Mouse (Mus musculus) adrenal gland, postnatal 36 days (tissue): ENCODE data around the gene Tango2. TPM values are rescaled to one million over a fixed set of nuclear protein-coding genes. Genes with fewer than 3 reads are reported as not detected.
"Not testable (repeated sequence)": the region's sequence is repeated elsewhere in the genome, so short reads cannot be mapped to it uniquely, and the experiment has no call there.

Experiments
- DNase-seq, 2 experiments: peaks; one replicate each; pipeline ENCODE4 v3.0.0; 2021; ENCODE audit warnings: mixed read lengths in 1 of 2
- total RNA-seq, 2 experiments: library from RNA; stranded (reverse); gene quantifications; 2 replicates each; pipeline ENCODE4 v1.2.3; 2021

The Tango2 gene
- total RNA-seq, 2 experiments from 2014 or later = 31.9 to 43.7 TPM

DNA sequence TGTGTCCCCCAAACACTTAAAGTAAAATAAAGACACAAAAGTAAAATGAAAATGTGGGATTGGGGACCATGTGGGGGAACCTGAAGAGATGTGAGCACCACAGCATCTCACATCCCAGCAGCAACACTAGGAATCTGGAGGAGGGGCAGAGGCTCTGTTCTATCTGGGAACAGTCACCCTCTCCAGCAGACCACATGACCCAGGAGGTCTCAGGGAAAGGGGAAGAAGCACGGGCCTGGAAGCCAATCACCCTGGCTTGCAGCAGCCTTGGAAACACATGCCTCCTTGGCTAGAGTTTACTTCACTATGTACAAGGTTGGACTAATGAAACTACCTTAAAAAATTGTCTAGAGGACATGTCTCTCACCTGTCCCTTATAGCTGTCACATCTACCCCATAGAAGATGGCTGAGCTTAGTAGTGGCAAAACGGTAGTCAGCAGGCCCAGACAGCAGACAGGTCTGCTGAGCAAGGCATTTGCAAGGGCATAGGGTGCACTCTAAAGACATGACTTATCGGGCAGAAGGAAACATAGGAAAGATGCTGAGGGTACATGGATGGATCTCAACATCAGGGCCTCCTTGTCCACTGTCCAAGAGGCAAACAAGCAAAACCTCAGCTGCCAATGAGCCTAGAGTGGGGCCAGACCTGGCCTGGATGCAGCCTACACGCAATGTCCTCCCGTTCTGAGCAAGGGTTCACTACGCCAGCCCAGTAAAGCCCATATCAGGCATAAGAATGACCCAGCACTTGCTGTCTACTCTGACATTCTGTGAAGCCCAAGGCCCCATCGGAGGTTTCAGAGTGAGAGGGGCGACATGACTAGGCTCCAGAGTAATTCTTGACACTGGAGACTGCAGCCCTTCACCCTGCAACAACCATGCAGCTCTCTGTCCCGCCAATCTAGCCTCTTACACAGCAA, 5.0 kb downstream of the Tango2 start:
- DNase-seq = peak in 1 of 2 experiments; percentile 35

DNA sequence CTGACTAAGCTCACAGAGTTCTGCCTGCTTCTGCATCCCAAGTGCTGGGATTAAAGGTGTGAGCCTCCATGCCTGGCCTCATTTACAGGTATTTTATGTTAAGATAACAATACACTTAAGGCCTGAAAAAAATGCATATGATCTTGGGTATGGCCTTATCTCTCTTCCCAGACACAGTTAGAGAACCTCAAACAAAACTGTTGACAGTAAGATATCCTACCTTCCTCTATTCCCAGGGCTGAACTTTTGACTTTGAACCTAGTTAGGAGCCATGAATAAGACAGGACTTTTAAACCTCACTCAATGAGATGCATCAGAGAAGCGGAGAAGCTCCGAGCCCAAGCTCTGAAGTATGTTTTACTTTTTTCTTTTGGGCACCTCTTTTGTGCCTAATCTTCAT, 5.8 kb downstream of the Tango2 start:
- no peak for DNase-seq

DNA sequence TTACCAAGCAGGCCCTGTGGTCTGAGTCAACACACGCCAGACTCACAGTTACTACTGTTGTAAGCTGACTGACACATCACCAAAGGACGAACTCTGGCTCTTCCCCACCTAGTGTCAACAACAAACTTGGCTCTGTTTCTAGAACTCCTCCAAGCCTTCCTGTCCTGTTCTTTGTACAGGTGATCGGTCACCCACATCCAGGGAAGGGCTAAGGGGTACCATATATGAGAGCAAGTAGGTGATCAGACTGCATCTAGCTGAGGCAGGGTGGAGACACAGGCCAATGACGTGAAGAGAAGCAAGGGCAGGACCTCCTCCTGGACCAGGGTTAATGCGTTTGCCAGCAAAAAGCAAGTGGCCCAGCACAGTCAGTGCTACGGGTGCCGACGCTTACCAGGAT, 6.3 kb downstream of the Tango2 start:
- DNase-seq = no peak

DNA sequence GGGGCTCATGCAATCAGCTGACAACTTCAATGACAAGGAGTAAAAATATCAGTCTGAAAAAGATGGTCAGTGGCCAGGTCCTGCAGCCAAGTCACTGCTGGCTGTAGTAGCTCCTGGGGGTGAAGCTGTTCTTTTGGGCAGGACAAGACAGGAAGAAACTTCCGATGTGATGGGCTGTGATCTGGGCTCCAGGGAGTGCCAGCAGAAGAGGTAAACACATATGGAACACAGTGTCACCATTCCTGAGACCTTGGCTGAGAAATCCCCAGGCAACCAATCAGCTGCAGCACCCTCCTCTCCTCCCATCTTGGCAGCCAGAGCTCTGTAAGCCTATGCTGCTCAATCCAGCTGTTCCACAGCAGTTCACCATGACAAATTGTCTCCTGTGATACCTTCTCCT, 8.0 kb downstream of the Tango2 start:
- peak; percentile 42 to 52 for DNase-seq

DNA sequence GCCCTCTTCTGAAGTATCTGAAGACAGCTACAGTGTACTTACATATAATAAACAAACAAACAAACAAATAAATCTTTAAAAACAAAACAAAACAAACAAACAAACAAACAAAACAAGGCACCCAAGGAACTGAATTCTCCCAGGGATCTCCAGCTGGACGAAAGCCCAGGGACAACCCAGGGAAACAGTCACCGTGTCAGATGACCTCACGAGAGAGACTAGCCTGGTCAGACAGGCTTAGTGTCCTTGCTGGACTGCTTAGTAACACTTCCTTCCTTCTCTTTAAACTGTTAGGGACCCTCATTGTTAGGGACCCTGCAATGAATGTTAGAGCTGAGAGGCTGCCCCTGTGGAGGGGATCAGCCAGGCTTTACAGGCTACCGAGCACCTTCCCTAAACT, 10.6 kb downstream of the Tango2 start:
- peak; percentile 71 to 73 for DNase-seq

DNA sequence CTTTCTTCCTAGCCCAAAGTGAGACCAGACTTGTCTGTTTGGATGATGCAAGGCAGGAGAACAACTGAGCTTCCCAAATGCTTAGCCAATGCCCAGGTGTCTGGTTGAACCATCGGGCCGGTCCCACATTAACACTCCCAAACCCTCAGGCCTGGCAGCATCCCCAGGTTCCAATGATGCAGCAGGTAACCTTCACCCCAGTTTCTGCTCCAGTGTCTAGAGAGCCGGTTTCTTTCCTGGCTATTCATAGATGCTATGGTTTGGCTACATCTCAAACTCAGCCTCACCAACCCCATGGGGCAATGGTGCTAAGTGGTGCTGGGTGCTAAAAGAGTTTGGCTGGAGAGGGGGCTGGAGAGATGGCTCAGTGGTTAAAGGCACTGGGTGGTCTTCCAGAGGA, 11.9 kb downstream of the Tango2 start:
- DNase-seq = no peak

DNA sequence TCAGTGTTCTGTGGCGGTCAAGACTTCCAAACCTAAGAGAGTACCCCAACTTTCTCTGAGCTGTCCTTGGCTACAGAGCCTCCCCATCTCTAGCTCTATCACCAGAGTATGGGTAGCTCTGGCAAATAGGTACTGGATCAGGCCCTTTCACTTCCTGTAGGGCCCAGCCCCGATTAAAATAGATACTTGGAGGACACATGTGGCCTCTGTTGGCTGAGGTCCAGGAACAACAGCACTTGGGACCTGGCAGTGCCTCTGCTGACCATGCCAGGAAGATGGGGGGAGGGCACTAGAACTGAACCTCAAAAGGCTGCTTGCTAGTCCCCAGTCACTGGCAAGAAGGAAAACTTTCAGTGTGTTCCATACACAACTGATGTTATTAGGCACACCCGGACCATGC, 13.9 kb downstream of the Tango2 start:
- DNase-seq = peak; percentile 68 to 73

DNA sequence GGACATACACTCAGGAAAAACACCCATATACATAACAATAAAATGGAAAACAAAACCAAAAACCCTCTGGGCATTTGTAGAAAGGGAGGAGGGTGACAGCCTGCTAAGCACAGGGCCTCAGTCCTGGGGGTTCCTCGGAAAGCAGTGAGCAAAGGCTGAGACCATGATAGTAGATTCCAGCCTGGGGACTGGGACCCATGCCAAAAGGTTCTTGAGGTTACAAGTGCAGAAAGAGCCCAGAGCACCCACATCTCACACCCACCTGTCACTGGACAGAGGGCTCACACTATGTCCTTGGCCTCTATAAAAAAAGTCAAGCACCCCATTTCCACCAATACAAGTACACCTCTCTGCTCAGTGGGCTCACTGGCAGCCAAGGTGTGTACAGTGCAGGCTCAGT, 19.4 kb downstream of the Tango2 start:
- DNase-seq = no peak

DNA sequence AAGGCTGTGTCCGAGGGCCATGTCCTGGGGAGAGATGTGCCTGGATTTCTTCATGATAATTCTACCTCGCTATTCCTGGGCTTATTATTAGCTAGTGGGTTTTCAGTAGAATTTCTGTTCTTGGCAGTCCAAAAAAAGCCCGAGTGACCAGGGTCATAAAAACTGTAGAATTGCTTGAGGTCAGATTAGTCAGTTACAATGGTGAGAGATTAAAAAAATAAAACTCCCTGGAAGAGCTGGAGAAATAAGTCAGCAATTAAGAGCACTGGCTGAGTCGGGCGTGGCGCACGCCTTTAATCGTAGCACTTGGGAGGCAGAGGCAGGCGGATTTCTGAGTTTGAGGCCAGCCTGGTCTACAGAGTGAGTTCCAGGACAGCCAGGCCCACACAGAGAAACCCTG, 20.0 kb downstream of the Tango2 start:
- no peak for DNase-seq

DNA sequence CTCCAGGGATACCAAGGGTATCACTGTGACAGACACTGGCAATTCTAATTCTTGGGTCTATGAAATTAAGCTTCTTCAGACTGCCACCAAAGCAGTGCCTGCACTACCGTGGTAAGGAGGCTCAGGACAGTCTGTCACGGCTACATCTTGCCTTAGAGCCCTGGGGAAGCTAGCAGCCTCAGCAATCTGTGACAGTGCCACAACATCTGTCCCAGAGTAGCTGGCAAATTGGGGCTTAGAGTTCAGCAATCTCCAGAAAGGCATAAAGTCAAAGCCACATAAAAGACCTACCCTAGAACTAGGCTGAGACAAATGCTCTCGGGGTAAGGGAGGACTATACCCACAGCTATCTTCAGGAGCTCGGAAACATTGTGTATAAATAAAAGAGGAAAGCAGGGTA, 22.2 kb downstream of the Tango2 start:
- DNase-seq = no peak

DNA sequence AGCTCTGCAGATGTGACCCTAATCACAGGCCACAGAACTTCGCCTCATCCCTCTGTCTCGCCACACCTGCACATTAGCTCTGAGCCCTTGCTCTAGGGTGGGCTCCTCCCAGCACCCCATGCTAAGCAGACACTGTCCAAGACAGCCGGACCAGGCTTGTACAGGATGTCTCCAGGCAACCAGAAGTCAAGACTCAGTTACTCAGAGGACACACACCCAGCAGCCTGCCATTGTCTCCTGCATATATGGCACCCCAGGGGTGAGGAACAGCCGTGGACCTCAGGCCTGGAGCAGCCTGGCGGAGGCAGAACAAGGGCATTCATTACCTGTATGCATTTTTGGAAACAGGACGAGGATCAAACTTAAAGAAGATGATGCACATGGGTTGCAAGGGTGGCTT, 23.9 kb downstream of the Tango2 start:
- no peak for DNase-seq

DNA sequence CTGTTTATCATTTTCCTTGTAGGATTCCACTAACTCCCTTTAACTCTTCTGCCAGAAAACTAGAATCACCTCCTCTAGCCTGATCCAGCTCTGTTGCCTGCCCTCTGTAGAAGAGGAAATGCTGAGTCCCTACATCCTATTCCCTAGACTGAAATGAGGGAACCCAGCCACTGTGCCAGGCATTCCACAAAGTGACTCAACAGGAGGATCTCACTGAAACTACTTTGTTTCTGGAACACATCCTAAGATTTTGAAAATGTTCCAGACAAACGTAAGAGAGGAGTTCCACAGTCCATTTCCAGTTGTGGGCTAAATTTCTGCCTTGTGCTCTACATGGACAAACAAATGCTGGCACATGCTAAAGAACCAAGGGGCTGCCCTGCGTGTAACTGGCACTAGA, 24.4 kb downstream of the Tango2 start:
- DNase-seq = no peak

DNA sequence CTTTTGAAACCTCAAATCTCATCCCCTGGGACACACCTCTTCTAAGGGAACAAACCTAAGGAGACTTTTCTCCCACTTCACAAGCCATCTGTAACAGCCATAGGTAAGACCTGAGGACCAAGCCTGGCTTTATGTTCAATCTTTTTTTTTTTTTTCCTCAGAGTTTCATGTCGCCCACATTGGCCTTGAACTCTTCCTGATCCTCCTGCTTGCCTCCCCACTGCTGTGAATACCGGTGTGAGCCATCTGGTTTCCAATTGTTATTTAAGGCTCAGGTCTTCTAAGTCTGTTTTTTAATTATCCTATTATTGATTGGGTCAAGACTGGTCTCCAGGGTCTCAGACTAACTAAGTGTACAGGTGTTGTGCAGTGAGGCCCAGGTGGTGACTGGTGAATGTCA, 26.5 kb downstream of the Tango2 start:
- no peak for DNase-seq

DNA sequence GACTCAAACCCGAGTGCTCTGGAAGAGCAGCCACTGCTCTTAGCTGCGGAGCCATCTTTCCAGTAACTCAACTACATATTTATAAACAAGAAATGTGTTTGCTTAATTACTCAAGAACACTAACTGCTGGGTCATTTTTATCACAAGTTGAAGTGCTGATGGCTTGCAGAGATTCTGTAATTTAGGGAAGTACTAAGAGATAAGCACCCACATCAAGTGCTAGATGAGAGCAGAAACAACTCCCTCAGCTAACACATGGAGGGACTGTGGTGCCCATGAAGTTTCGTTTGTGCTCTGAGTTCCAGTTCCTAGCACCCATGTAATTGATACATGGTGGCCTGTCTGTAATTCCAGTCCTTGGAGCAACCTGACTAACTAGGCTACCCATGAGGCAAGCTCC, 28.9 kb downstream of the Tango2 start:
- DNase-seq = no peak

DNA sequence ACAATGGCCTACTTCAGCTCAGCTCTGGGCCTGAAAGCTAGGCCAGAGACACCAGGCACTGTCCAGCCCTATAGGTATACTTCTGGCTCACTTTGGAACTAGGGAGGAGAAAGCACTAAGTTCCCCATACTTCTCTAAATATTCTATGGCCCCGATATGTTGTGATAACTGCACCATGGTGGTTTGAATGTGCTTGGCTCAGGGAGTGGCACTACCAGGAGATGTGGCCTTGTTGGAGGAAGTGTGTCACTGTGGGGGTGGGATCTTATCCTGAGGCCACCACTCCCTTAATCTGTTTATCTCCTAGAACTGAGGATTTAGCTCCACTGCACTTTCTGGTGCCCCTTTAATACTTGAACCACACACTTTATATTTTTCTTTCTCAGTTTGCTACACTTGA, 39.7 kb downstream of the Tango2 start:
- DNase-seq = no peak

DNA sequence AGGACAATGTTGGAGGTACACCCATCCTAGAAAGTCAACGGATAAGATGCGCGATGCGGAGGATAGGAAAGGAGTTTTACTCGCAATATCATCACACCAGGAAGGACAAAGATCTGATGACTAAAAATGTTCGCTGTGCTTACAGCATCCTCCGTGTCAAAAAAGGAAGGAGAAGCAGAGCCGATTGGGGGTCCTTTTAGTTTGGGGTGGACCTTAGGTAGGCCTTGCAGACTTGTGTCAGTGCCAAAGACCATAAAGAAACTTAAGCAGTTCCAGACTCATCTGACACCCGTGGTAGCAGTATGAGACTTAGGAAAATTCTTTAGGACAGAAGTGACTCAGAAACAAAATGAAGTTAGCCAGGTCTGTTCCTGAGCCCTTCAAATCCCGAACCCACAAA, 58.3 kb downstream of the Tango2 start:
- not testable (repeated sequence) for DNase-seq

DNA sequence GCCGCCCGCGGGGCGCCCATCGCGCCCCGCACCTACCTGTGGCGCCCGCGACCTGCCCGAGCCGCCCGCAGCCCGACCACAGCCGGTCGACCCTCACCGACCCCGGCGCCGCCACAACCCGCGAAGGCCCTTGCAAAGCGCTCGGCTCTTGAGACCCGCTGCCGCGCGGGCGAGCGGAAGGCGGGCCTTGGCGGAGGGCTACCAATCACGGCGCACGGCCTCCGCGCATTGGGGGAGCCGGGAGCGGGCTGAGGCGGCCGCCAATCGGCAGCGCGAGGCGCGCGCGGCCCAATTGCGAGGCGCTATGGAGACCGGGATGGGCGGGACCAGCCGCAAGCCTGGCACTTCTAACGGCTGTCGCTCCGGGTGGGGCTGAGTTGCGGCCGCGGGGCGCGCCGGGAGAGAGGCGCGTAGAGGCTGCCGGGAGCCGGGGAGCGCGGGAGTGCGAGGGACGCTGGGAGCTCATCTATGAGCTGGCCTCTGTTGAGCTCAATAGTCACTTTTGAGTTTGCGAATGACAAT, 58.8 kb downstream of the Tango2 start, which contains the start of gene Dgcr8:
TSS of gene Dgcr8 (minus strand) at position 180 of the 522 bp plus-strand sequence.
- DNase-seq = peak; percentile 99

DNA sequence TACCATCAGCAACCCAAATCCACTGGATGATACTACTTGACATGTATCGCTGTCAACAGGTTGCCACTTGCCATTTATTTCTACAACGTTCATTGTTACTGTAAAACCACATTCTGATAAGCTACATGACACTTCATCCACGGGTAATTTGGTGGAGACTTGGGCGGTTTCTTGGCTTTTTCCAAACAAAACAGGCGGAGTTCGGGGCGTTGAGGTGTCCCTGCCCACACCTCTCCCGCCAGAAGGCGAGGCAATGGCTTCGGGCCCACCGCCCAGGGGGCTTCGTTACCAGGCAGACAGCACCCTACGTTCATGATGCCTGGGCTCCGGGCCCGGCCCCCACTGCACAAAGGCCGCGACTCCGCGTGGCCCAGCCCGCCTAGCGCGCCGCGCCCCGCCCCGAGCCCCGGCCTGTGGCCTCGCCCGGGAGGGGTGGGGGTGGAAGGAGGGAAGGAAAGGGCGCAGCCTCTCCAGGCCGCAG, 59.3 kb downstream of the Tango2 start:
- DNase-seq = peak; percentile 89 to 92

DNA sequence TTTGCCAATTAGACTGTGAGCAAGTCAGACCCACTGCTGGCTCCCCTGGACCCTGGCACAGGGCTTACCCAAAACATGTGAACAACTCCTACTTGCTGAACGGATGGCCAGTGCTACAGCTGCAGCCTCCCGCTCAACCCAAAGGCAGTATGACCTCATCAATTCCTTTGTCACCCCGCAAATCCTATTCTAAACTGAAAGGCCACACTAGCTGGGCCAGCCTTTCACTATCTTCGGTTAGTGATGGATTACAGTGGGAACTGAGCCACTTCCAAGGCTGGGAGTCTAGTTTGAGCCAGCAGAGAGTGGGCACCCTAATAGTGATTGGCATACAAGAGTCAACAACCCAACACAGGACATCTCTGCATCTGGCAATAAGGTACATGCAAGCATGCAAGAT, 59.7 kb downstream of the Tango2 start:
- DNase-seq = peak; percentile 9 to 21

DNA sequence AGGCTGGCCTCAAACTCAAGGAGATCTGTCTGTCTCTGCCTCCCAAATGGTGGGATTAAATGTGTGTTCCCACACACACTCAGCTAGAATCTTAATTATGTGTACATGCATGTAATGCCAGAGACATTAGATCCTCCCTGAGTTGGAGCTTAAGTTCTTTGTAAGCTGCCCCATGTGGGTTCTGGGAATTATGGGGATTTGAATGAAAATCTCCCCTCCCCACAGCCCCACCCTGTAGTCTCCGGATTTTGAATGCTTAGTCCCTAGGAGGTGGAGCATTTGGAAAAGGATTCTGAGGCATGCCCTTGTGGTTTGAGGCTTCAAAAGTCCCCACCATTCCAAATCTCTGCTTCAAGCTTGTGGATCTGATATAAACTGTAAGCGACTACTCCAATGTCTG, 72.7 kb downstream of the Tango2 start:
- no peak for DNase-seq

DNA sequence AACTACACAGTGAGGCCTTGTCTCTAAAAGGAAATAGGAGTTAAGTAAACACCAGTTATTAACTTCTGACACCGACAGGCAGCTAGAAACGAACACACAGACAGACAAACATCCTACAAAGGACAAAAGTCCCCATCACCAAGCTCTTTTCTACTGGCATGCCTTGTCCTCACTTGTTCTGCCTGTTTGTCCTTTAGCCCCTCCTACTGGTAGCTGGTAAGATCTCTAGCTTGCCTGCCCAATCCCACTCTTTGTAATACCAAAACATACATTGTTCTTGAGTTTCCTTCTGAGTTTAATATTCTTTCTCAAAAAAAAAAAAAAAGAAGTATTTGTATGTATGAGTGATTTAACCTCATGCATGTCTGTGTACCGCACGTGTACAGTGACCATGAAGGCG, 79.7 kb downstream of the Tango2 start:
- no peak for DNase-seq

DNA sequence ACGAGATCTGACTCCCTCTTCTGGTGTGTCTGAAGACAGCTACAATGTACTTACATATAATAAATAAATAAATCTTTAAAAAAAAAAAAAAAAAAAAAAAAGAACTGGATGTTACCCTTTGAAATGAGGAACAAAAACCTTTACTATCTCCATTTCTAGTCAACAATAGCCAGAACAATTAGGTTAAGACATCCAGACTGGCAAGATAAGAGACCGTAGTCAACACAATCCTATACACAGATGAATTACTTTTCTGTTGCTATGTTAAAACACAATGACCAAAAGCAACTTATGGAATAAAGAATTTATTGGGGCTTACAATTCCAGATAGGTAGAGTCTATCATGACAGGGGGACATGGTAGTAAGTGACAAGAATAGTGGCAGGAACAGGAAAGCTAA, 82.9 kb downstream of the Tango2 start:
- no peak for DNase-seq

DNA sequence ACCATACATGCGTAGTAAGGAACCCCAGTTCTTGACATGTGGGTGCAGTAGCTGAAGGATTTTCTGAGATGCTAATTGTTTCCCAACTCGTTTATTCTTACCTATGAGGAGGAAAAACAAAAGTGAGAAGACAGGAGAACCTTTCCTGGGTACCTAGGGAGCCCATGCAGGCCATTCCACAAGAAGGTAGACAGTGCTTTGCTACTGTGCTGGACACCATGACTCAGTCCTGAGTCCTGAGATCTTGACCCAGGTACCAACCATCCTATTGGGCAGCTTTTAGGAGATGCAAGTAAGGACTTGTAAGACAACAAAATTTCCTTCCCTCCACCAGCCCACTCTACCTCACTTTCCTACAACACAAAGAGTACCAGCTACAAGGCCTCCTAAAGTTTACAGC, 89.7 kb downstream of the Tango2 start, which contains the start of gene Gm49776:
TSS of gene Gm49776 (minus strand) at position 101 of the 400 bp plus-strand sequence.
- DNase-seq = no peak

DNA sequence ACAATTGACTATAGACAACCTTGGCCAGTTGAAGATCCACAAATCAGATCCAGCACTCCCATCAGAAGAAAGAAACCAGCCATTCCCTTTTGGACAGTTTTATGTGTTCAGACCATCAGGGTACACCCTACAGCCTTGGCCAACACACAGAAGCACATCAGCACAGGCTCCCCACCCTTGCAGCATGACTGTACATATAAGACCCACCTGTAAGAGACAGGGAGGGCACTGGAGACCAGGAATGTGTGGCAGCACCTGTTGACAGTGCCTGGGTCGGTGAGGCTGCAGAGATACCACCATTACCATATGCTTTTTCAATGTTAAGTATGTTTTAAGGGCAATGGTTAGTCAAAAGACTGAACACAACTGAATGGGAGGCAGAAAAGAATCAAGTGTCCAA, 94.0 kb downstream of the Tango2 start:
- no peak for DNase-seq
